Mouse (Mus musculus): Measurements from ENCODE around the gene Olfr1180. TPM values are rescaled to one million over a fixed set of nuclear protein-coding genes. Genes with fewer than 3 reads are reported as not detected.
"Not testable (repeated sequence)": the region's sequence is repeated elsewhere in the genome, so short reads cannot be mapped to it uniquely, and the experiment has no call there.

Gene Olfr1180
- not detected in 2 replicates for total RNA-seq (2012; rRNA removed)
- not detected in 2 replicates for total RNA-seq (2014; rRNA removed)
- polyA plus RNA-seq (2012; ENCODE audit: insufficient read length, low read depth), result not detected in 2 replicates

GRCm38 (mm10) chr2:88419051-88419450, at the start of gene Olfr1180:
Gene Olfr1180 (minus strand): TSS chr2:88419151.
- TF ChIP-seq IRF4 (IDR thresholded peaks at IDR 0.05; ENCODE audit: low read depth, low read length) (no peak), MAZ (IDR thresholded peaks at IDR 0.05; ENCODE audit: low read depth, low read length) (no peak), SIN3A (IDR thresholded peaks at IDR 0.05; ENCODE audit: low read length) (no peak)
- Histone ChIP-seq H3K27me3 (replicated peaks) (no peaks in the 10 kb centered on the region), H3K27ac (ENCODE audit: insufficient read depth, low read depth) (no peak within 1 kb of the TSS), H3K9ac (ENCODE audit: insufficient read depth, low read depth) (no peak within 1 kb of the TSS), H3K36me3 (replicated peaks in 1 of 2; ENCODE audit: control insufficient read depth in 1 of 2, insufficient read depth in 1 of 2, low read length in 1 of 2) (no peaks in the 10 kb centered on the region), H3K4me1 (ENCODE audit: control insufficient read depth in 1 of 2, insufficient read depth in 2 of 2) (no peaks in the 10 kb centered on the region), H3K79me2 (replicated peaks; ENCODE audit: control insufficient read depth, extremely low read depth, insufficient read depth, poor library complexity, severe bottlenecking) (no peaks in the 10 kb centered on the region), H3K4me3 (replicated peaks in 1 of 3; ENCODE audit: low read depth in 2 of 3, low read length in 2 of 3, poor library complexity in 1 of 3) (no peak within 1 kb of the TSS), H3K9me3 (replicated peaks; ENCODE audit: low read length) (no peaks in the 10 kb centered on the region), H3K4me2 (ENCODE audit: insufficient read depth, low read depth, poor library complexity, severe bottlenecking) (no peak within 1 kb of the TSS)
- dilution Hi-C loops (cut with MboI; ENCODE audit: extremely low pct_ligation_motif_present, extremely low pct_unique_long_range_greater_than_20kb, low sequenced_read_pairs), result no loop called here
- DNase-seq (ENCODE audit: extremely low read depth), result no peak
- in situ Hi-C loops (cut with MboI; ENCODE audit: low pct_ligation_motif_present, low pct_unique_long_range_greater_than_20kb, low sequenced_read_pairs), result no loop called here

GRCm38 (mm10) chr2:88454567-88454966, 35.6 kb upstream of the Olfr1180 start, which contains the start of gene Olfr1183:
Gene Olfr1183 (plus strand): TSS chr2:88454867.
- H3K4me2 ChIP-seq (ENCODE audit: insufficient read depth, low read depth, poor library complexity, severe bottlenecking); DNase-seq (ENCODE audit: extremely low read depth); H3K27ac ChIP-seq (ENCODE audit: insufficient read depth, low read depth); H3K9ac ChIP-seq (ENCODE audit: insufficient read depth, low read depth); H3K4me3 ChIP-seq (replicated peaks in 1 of 3; ENCODE audit: low read depth in 2 of 3, low read length in 2 of 3, poor library complexity in 1 of 3); H3K36me3 ChIP-seq (replicated peaks in 1 of 2; ENCODE audit: control insufficient read depth in 1 of 2, insufficient read depth in 1 of 2, low read length in 1 of 2); H3K4me1 ChIP-seq (ENCODE audit: control insufficient read depth in 1 of 2, insufficient read depth in 2 of 2); H3K27me3 ChIP-seq (replicated peaks); dilution Hi-C loops (cut with MboI; ENCODE audit: extremely low pct_ligation_motif_present, extremely low pct_unique_long_range_greater_than_20kb, low sequenced_read_pairs); in situ Hi-C loops (cut with MboI; ENCODE audit: low pct_ligation_motif_present, low pct_unique_long_range_greater_than_20kb, low sequenced_read_pairs); H3K79me2 ChIP-seq (replicated peaks; ENCODE audit: control insufficient read depth, extremely low read depth, insufficient read depth, poor library complexity, severe bottlenecking): not testable (repeated sequence)
- H3K9me3 ChIP-seq (replicated peaks; ENCODE audit: low read length), result peaks cover 13% of the 10 kb centered on the region

GRCm38 (mm10) chr2:88449031-88449430, 30.1 kb upstream of the Olfr1180 start, which contains the start of gene Gm13757:
Gene Gm13757 (minus strand): TSS chr2:88449131.
- in situ Hi-C loops (cut with MboI; ENCODE audit: low pct_ligation_motif_present, low pct_unique_long_range_greater_than_20kb, low sequenced_read_pairs), result no loop called here
- no peak for DNase-seq (ENCODE audit: extremely low read depth)
- Histone ChIP-seq H3K27me3 (replicated peaks) (no peaks in the 10 kb centered on the region), H3K9ac (ENCODE audit: insufficient read depth, low read depth) (no peak within 1 kb of the TSS), H3K79me2 (replicated peaks; ENCODE audit: control insufficient read depth, extremely low read depth, insufficient read depth, poor library complexity, severe bottlenecking) (no peaks in the 10 kb centered on the region), H3K27ac (ENCODE audit: insufficient read depth, low read depth) (no peak within 1 kb of the TSS), H3K9me3 (replicated peaks; ENCODE audit: low read length) (peaks cover 2% of the 10 kb centered on the region), H3K36me3 (replicated peaks in 1 of 2; ENCODE audit: control insufficient read depth in 1 of 2, insufficient read depth in 1 of 2, low read length in 1 of 2) (no peaks in the 10 kb centered on the region), H3K4me3 (replicated peaks in 1 of 3; ENCODE audit: low read depth in 2 of 3, low read length in 2 of 3, poor library complexity in 1 of 3) (no peak within 1 kb of the TSS), H3K4me2 (ENCODE audit: insufficient read depth, low read depth, poor library complexity, severe bottlenecking) (no peak within 1 kb of the TSS), H3K4me1 (ENCODE audit: control insufficient read depth in 1 of 2, insufficient read depth in 2 of 2) (no peaks in the 10 kb centered on the region)
- dilution Hi-C loops (cut with MboI; ENCODE audit: extremely low pct_ligation_motif_present, extremely low pct_unique_long_range_greater_than_20kb, low sequenced_read_pairs), result no loop called here
- TF ChIP-seq USF1 (IDR thresholded peaks at IDR 0.05; ENCODE audit: low read depth, low read length), result no peak
- no peak for TF ChIP-seq SIN3A (IDR thresholded peaks at IDR 0.05; ENCODE audit: low read length)
- TF ChIP-seq POLR2AphosphoS2 (IDR thresholded peaks at IDR 0.05; ENCODE audit: low read depth, low read length), result no peak
- TF ChIP-seq TCF12 (IDR thresholded peaks at IDR 0.05; ENCODE audit: low read depth, low read length), result no peak
- TF ChIP-seq CHD2 (IDR thresholded peaks at IDR 0.05; ENCODE audit: low read length), result no peak
- no peak for TF ChIP-seq TBP (conservative IDR thresholded peaks at IDR 0.05; ENCODE audit: low read depth, low read length)
- TF ChIP-seq EP300 (IDR thresholded peaks at IDR 0.05; ENCODE audit: low read length), result no peak
- no peak for TF ChIP-seq CHD1 (IDR thresholded peaks at IDR 0.05; ENCODE audit: low read depth, low read length)
- no peak for TF ChIP-seq IRF4 (IDR thresholded peaks at IDR 0.05; ENCODE audit: low read depth, low read length)
- no peak for TF ChIP-seq SMC3 (IDR thresholded peaks at IDR 0.05; ENCODE audit: low read depth, low read length)
- TF ChIP-seq MAFK (IDR thresholded peaks at IDR 0.05; ENCODE audit: insufficient replicate concordance, low read length), result no peak
- TF ChIP-seq ZKSCAN1 (IDR thresholded peaks at IDR 0.05; ENCODE audit: borderline replicate concordance, low read depth, low read length), result no peak
